Mouse (Mus musculus): ENCODE results near the gene Fxyd7. TPM values are rescaled to one million over a fixed set of nuclear protein-coding genes. Genes with fewer than 3 reads are reported as not detected.

Fxyd7 gene
- polyA plus RNA-seq, 1 experiment from 2014 or later, result 79.5 TPM

DNA sequence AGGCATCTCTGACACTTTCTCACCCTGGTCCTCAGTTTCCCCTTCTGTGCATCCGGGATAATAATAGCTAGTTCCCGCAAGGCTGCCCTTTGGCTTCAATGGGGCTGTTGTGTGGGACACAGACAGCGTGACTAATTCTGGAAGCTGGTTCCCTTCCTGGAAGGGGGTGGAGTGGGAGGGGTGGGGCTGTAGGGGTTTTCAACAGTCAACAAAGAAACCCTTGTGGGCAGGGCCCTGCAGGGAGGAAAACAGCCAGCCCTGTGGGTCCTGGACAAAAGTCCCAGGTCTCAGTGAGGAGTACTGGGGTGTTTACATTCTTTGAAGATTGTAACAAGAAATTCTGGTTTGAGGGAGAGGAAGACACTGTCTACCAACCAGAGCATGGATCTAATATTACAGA lies 33.9 kb upstream of the Fxyd7 start:
- peaks cover 7% of the 10 kb centered on the region; the same call in 1 of the 2 replicates for H3K4me1 ChIP-seq
- H3K27me3 ChIP-seq (replicated peaks), result no peaks in the 10 kb centered on the region
- H3K27ac ChIP-seq, result no peak overlapping the region
- H3K36me3 ChIP-seq, result no peaks in the 10 kb centered on the region
- no peak overlapping the region for H3K9ac ChIP-seq
- H3K4me3 ChIP-seq, result no peak overlapping the region
- ATAC-seq (ENCODE audit: low FRiP score, low read depth), result no peak
- H3K9me3 ChIP-seq, result 0 out of 2 replicates have a peak, but pooled peaks cover 4% of the 10 kb centered on the region
- H3K4me2 ChIP-seq (replicated peaks), result no peak overlapping the region
- WGBS, result 23% methylated on average over 3 of the region's 3 CpGs

DNA sequence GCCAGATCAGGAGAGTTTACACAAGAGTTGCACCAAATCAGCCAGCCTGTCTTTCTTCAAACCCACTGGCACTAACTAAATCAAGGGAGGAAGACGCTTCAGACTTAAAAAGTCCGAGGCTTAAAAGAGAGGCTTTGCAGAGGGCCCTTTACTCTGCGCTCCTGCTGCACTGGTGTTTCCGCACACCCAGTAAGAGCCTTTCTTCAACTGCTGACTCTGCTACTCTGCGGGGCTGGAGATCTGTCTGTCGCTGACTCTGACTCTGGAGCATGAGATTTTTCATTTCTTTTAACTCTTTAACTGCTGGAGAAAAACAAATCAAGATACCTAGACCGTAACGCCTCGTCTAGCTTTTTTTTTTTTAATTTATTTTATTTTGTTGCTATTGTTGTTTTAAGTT lies 32.9 kb upstream of the Fxyd7 start:
- Histone ChIP-seq H3K4me2 (replicated peaks) (no peak overlapping the region), H3K9me3 (0 out of 2 replicates have a peak, but pooled peaks cover 4% of the 10 kb centered on the region), H3K4me3 (no peak overlapping the region), H3K36me3 (no peaks in the 10 kb centered on the region), H3K27ac (no peak overlapping the region), H3K9ac (no peak overlapping the region), H3K27me3 (replicated peaks) (no peaks in the 10 kb centered on the region), H3K4me1 (peaks cover 7% of the 10 kb centered on the region; the same call in 1 of the 2 replicates)
- WGBS, result 60% methylated on average over 9 of the region's 9 CpGs
- ATAC-seq (ENCODE audit: low FRiP score, low read depth), result no peak

DNA sequence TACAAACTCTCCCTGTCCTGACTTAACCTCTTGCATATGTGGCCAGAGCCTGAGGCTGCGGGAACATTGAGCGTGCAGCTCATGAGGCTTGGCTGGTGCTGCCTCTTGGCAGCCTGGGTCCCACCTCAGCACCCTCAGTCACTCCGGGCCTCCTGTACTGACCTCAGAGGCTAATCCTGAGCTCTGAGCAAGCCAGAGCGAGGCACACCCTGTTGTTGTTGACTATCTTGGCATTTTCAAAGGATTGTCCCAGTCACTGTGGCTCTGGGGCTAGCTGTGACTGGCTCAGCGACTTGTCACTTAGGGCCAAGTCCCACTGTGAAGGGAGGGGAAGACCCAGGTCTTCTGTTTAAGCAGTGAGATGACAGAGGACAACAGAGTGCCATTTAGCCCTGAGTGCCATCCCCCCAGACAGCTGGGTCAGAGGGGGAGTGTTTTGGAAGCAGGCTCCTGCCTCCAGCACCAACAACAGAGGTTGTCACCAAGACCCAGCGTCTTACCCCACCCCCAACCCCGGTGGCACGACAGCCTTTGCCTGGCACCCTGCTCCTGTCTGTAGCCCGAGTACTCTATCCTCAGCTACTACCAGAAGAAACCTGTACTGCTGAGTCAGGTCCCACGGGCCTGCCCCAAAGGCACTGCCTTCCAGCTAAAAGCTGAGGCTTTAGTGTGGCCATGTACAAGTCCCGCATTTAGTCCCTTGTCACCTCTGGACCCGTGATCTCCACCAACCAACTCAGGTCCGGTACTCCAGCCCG lies 31.7 kb upstream of the Fxyd7 start:
- H3K9ac ChIP-seq, result no peak overlapping the region
- H3K9me3 ChIP-seq, result 0 out of 2 replicates have a peak, but pooled peaks cover 4% of the 10 kb centered on the region
- H3K4me2 ChIP-seq (replicated peaks), result no peak overlapping the region
- peaks cover 9% of the 10 kb centered on the region; the same call in 1 of the 2 replicates for H3K4me1 ChIP-seq
- no peak overlapping the region for H3K27ac ChIP-seq
- ATAC-seq (ENCODE audit: low FRiP score, low read depth), result 0 out of 2 replicates have a peak, but pooled peaks have one; percentile 19
- 63% methylated on average over 14 of the region's 14 CpGs for WGBS
- no peak overlapping the region for H3K4me3 ChIP-seq
- no peaks in the 10 kb centered on the region for H3K27me3 ChIP-seq (replicated peaks)
- no peaks in the 10 kb centered on the region for H3K36me3 ChIP-seq

DNA sequence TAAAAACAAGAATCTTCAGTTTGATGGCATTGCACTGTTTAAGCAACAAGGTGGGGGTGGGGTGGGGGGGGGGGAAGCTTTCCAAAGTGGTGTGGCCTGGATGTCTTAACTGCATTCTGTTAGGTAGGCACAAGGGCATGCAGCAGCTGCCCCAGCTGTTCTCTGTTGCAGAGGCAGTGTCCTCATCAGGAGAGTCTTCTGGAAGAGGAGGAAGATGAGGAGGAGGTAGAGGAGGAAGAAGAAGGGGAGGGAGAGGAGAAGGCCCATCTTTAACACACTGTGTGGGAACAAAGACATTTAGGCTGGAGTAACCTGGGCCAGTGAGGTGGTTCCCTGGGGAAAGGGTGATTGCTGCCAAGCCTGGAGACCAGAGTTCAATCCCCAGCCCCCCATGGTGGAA lies 30.8 kb upstream of the Fxyd7 start:
- no peak for ATAC-seq (ENCODE audit: low FRiP score, low read depth)
- Histone ChIP-seq H3K9ac (no peak overlapping the region), H3K4me1 (peaks cover 17% of the 10 kb centered on the region; the same call in 1 of the 2 replicates), H3K4me2 (replicated peaks) (no peak overlapping the region), H3K9me3 (0 out of 2 replicates have a peak, but pooled peaks cover 4% of the 10 kb centered on the region), H3K36me3 (no peaks in the 10 kb centered on the region), H3K4me3 (no peak overlapping the region), H3K27me3 (replicated peaks) (no peaks in the 10 kb centered on the region), H3K27ac (no peak overlapping the region)

DNA sequence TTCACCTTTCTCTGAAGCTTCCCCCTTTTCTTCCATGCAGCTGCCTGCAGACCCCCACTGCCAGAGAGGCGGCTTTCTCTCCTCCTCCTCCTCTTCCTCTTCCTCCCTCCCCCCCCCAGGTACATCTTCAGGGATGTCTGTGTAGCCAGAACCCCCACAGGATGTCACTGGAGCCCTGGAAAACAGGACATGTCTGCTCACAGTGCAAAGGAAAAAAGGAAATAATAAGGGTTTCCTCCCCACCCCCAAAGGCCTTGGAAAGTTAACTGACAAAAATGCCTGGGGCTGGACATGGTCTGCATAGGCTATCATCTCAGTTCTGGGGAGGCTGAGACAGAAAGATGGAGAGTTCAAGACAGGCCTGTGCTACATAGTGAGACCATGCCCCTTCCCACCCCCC lies 29.8 kb upstream of the Fxyd7 start:
- Histone ChIP-seq H3K4me3 (no peak overlapping the region), H3K4me2 (replicated peaks) (no peak overlapping the region), H3K27me3 (replicated peaks) (no peaks in the 10 kb centered on the region), H3K36me3 (no peaks in the 10 kb centered on the region), H3K27ac (no peak overlapping the region), H3K9me3 (0 out of 2 replicates have a peak, but pooled peaks cover 4% of the 10 kb centered on the region), H3K9ac (no peak overlapping the region), H3K4me1 (peaks cover 17% of the 10 kb centered on the region; the same call in 1 of the 2 replicates)
- 32% methylated on average over 1 of the region's 1 CpGs for WGBS
- ATAC-seq (ENCODE audit: low FRiP score, low read depth), result no peak

DNA sequence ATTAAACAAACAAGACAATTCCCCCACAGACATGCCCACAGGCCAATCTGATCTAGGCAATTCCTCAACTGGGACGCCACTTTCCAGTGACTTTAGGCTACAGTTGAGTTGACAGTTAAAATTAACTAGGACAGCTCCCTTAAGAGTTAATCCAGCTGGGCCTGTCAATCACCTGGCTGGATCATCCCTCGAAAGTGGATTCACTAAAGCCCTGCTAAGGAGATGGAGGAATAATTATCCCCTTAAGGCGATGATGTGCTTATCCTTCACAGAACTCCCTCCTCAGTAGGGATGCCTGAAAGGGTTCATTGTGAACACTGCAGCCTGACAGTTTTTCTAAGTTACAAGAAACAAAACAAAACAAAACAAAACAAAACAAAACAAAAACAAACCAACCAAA lies 29.3 kb upstream of the Fxyd7 start:
- Histone ChIP-seq H3K9me3 (no peaks in the 10 kb centered on the region), H3K27me3 (replicated peaks) (no peaks in the 10 kb centered on the region), H3K27ac (no peak overlapping the region), H3K4me1 (peaks cover 17% of the 10 kb centered on the region; the same call in 1 of the 2 replicates), H3K4me3 (no peak overlapping the region), H3K36me3 (no peaks in the 10 kb centered on the region), H3K4me2 (replicated peaks) (no peak overlapping the region), H3K9ac (no peak overlapping the region)
- ATAC-seq (ENCODE audit: low FRiP score, low read depth), result no peak
- 60% methylated on average over 3 of the region's 3 CpGs for WGBS

DNA sequence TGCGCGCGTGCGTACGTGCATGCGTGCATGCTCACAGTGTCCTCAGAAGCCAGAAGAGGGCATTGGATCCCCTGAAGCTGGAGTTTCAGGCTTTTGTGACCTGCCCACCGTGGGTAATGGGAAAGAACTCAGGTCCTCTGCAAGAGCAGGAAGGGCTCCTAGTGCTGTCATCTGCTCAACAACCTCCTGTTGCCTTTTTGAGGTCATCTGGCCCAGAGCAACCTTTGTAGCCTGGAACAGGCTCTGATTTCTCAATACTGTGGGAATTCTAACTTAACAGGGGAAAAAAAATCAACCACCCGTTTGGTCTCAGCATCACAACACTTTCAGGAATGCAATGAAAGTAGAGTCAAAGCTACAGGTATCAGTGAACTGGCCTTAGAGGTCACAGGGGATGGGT lies 28.4 kb upstream of the Fxyd7 start:
- H3K9me3 ChIP-seq, result no peaks in the 10 kb centered on the region
- H3K27me3 ChIP-seq (replicated peaks), result no peaks in the 10 kb centered on the region
- H3K36me3 ChIP-seq, result no peaks in the 10 kb centered on the region
- no peak overlapping the region for H3K27ac ChIP-seq
- peaks cover 17% of the 10 kb centered on the region; the same call in 1 of the 2 replicates for H3K4me1 ChIP-seq
- no peak overlapping the region for H3K9ac ChIP-seq
- ATAC-seq (ENCODE audit: low FRiP score, low read depth), result no peak
- 88% methylated on average over 8 of the region's 8 CpGs for WGBS
- no peak overlapping the region for H3K4me3 ChIP-seq
- H3K4me2 ChIP-seq (replicated peaks), result no peak overlapping the region

DNA sequence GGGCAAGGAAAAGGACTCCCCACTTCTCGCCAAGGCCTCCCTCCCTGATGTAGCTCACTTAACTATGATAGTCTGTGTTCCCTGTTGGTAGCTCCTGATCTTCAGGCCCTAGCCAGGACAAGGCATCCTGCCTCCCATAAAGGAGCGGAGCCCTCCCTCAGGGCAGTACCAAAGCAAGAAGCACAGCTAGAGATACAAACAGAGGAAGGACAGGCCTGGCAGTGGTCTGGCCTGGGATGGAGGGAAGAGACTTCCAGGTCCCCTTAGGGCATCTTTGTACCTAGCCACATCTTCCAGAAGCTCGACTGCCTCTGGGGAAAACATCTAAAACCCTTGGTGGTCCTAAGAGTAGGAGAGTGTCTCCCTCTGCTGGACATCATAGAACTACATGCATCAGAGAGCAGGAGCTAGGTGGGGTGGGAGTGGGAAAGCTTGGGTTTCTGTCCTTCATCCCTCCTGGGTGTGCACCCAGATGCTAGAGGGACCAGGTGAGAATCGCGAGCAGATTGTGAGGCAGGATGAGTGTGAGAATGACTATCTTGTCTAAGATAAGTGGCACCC lies 26.7 kb upstream of the Fxyd7 start:
- Histone ChIP-seq H3K4me2 (replicated peaks) (no peak overlapping the region), H3K27me3 (replicated peaks) (no peaks in the 10 kb centered on the region), H3K36me3 (no peaks in the 10 kb centered on the region)

DNA sequence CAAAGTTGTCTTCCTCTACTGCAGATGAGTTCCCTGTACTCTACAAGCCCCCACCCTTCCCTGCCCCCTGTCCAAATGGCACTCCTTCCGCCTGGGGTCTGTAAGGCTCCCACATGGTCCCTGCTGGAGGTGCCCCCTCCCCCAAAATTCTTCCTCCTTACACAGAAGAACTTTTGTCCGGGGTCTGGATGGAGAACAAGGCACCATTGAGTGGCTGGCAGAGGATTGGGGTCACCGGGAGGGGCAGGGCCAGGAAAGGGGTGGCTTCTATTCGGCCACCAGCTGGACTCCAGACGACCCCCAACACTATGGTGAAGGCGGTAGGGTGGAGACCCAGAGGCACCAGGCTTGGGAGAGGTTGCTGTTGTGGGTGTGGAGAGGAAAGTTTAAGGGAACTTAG lies 26.2 kb upstream of the Fxyd7 start:
- Histone ChIP-seq H3K4me2 (replicated peaks) (no peak overlapping the region), H3K36me3 (no peaks in the 10 kb centered on the region), H3K4me1 (peaks cover 13% of the 10 kb centered on the region; the same call in 1 of the 2 replicates), H3K9ac (no peak overlapping the region), H3K27ac (no peak overlapping the region), H3K27me3 (replicated peaks) (no peaks in the 10 kb centered on the region), H3K9me3 (no peaks in the 10 kb centered on the region), H3K4me3 (no peak overlapping the region)
- no peak for ATAC-seq (ENCODE audit: low FRiP score, low read depth)
- WGBS, result 40% methylated on average over 6 of the region's 6 CpGs

More for the DNA sequence above, 26.7 kb upstream of the Fxyd7 start:
- Histone ChIP-seq H3K9me3 (no peaks in the 10 kb centered on the region), H3K4me1 (peaks cover 14% of the 10 kb centered on the region; the same call in 1 of the 2 replicates), H3K4me3 (no peak overlapping the region), H3K9ac (no peak overlapping the region), H3K27ac (no peak overlapping the region)
- 44% methylated on average over 5 of the region's 5 CpGs for WGBS
- ATAC-seq (ENCODE audit: low FRiP score, low read depth), result no peak

DNA sequence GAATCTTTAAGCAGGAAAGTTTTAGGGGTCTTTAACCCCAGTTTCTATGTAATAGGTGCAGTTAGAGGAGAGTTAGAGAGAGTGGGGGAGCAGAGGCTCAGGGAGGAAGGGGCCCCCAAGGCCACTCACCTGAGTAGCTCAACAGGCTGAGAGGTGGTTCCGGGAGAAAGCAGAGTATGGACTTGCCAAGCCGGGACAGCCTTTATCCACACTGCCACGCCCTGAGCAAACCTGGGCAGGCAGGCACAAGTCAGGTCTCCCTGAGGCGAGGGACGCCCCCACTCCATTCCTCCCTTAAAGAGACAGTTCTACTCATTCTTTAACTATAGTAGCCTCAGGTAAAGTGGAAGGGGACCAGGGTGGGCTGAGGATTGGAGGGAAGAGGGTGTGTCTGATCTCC lies 25.2 kb upstream of the Fxyd7 start, which contains the start of gene Fxyd3:
Gene Fxyd3, minus strand, starts transcription at position 213 of the 400 bp plus-strand sequence.
- Histone ChIP-seq H3K27me3 (replicated peaks) (no peaks in the 10 kb centered on the region), H3K4me1 (peaks cover 13% of the 10 kb centered on the region; the same call in 1 of the 2 replicates), H3K9ac (no peak within 1 kb of the TSS), H3K36me3 (no peaks in the 10 kb centered on the region), H3K4me3 (no peak within 1 kb of the TSS), H3K27ac (no peak within 1 kb of the TSS), H3K4me2 (replicated peaks) (no peak within 1 kb of the TSS), H3K9me3 (no peaks in the 10 kb centered on the region)
- WGBS, result 60% methylated on average over 5 of the region's 5 CpGs
- no peak for ATAC-seq (ENCODE audit: low FRiP score, low read depth)

DNA sequence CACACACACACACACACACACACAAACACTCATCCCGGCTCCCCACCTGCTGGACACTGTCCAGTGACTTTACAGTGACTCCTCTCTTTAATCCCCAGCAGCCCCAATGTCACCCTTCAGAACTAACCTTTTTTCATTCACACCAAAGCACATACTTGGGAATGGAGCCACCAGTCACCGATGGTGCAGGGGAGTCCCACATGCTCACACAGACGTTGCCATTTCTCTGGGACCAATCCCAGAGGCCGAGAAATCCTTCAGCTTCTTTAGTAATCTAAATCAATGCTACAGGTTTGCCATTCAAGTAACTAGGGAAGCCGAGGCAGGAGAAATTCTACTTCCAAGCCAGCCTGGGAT lies 23.4 kb upstream of the Fxyd7 start:
- no peak for ATAC-seq (ENCODE audit: low FRiP score, low read depth)
- no peak overlapping the region for H3K9ac ChIP-seq
- no peaks in the 10 kb centered on the region for H3K36me3 ChIP-seq
- no peaks in the 10 kb centered on the region for H3K27me3 ChIP-seq (replicated peaks)
- H3K27ac ChIP-seq, result no peak overlapping the region
- H3K4me1 ChIP-seq, result peaks cover 13% of the 10 kb centered on the region; the same call in 1 of the 2 replicates
- no peak overlapping the region for H3K4me2 ChIP-seq (replicated peaks)
- H3K4me3 ChIP-seq, result no peak overlapping the region
- 71% methylated on average over 5 of the region's 5 CpGs for WGBS
- no peaks in the 10 kb centered on the region for H3K9me3 ChIP-seq

DNA sequence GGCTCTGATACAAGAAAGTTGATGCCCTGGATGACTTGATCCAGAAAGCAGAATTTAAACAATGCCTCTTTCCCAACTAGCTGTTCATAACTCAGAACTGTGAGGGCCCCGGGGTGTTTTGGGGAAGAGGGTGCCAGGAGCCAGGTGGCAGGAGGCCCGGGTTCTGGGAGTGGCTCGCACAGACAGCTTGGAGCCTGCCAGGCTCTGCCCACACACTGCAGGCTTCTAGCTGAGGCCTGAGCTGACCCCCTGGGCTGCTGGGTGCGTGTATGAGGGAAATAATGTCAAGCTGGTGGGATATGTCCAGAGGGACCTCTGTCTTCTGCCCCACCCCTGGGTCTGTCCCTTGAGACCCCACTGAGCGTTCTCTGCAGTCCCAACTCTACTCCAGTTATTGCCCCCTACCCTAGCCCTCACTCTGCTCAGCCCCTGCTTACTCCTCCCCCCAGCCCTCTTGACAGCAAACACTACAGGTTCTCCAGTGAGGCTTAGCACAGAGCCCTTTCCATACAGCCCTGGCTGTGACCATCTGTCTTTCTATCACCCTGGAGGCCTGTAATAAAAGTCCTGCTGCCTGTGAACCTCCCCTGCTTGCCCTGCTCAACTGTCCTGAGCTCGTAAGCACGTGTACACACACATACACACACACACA lies 22.9 kb upstream of the Fxyd7 start:
- no peak overlapping the region for H3K4me2 ChIP-seq (replicated peaks)
- no peaks in the 10 kb centered on the region for H3K9me3 ChIP-seq
- H3K36me3 ChIP-seq, result no peaks in the 10 kb centered on the region
- H3K4me1 ChIP-seq, result peaks cover 13% of the 10 kb centered on the region; the same call in 1 of the 2 replicates
- H3K4me3 ChIP-seq, result no peak overlapping the region
- H3K9ac ChIP-seq, result no peak overlapping the region
- H3K27me3 ChIP-seq (replicated peaks), result no peaks in the 10 kb centered on the region
- no peak overlapping the region for H3K27ac ChIP-seq
- 52% methylated on average over 7 of the region's 7 CpGs for WGBS
- peak; percentile 52; the same call in 1 of the 2 replicates for ATAC-seq (ENCODE audit: low FRiP score, low read depth)

All from neural tube, embryonic 12.5 days (tissue).